Mouse (Mus musculus): ENCODE data around the gene Tmem129.

Gene Tmem129

GRCm38 (mm10) chr5:33687142-33687541, 28.9 kb upstream of the Tmem129 start:
- DNase-seq (ENCODE audit: low spot score in 2 of 2), result no peak

GRCm38 (mm10) chr5:33684932-33685331, 26.7 kb upstream of the Tmem129 start:
- no peak for DNase-seq (ENCODE audit: low spot score in 2 of 2)

- no peak for DNase-seq (ENCODE audit: low spot score in 2 of 2)
Observed at GRCm38 (mm10) chr5:33683897-33684652, 25.9 kb upstream of the Tmem129 start.

GRCm38 (mm10) chr5:33682963-33683362, 24.7 kb upstream of the Tmem129 start:
- DNase-seq (ENCODE audit: low spot score in 2 of 2), result no peak

GRCm38 (mm10) chr5:33681611-33682388, 23.6 kb upstream of the Tmem129 start:
- no peak for DNase-seq (ENCODE audit: low spot score in 2 of 2)

GRCm38 (mm10) chr5:33681044-33681443, 22.8 kb upstream of the Tmem129 start:
- DNase-seq (ENCODE audit: low spot score in 2 of 2), result no peak

- no peak for DNase-seq (ENCODE audit: low spot score in 2 of 2)
Observed at GRCm38 (mm10) chr5:33678244-33678643, 20.0 kb upstream of the Tmem129 start.

GRCm38 (mm10) chr5:33675964-33676363, 17.7 kb upstream of the Tmem129 start:
- DNase-seq (ENCODE audit: low spot score in 2 of 2), result peak in 1 of 2 experiments; percentile 31

- DNase-seq (ENCODE audit: low spot score in 2 of 2), result no peak
Observed at GRCm38 (mm10) chr5:33674439-33674838, 16.2 kb upstream of the Tmem129 start.

GRCm38 (mm10) chr5:33671659-33672058, 13.4 kb upstream of the Tmem129 start:
- DNase-seq (ENCODE audit: low spot score in 2 of 2), result no peak

- DNase-seq (ENCODE audit: low spot score in 2 of 2), result peak in 1 of 2 experiments; percentile 24
Observed at GRCm38 (mm10) chr5:33668223-33668622, 10.0 kb upstream of the Tmem129 start.

GRCm38 (mm10) chr5:33658664-33659050, 441 bp upstream of the Tmem129 start:
- peak in 1 of 2 experiments; percentile 18 for DNase-seq (ENCODE audit: low spot score in 2 of 2)

- peak in 1 of 2 experiments; percentile 73 for DNase-seq (ENCODE audit: low spot score in 2 of 2)
Observed at GRCm38 (mm10) chr5:33657251-33657786, 897 bp downstream of the Tmem129 start.

GRCm38 (mm10) chr5:33656739-33657138, 1.5 kb downstream of the Tmem129 start:
- no peak for DNase-seq (ENCODE audit: low spot score in 2 of 2)

GRCm38 (mm10) chr5:33655251-33655840, 2.9 kb downstream of the Tmem129 start:
- no peak for DNase-seq (ENCODE audit: low spot score in 2 of 2)

GRCm38 (mm10) chr5:33654424-33654823, 3.8 kb downstream of the Tmem129 start:
- DNase-seq (ENCODE audit: low spot score in 2 of 2), result no peak

GRCm38 (mm10) chr5:33652783-33653173, 5.4 kb downstream of the Tmem129 start:
- DNase-seq (ENCODE audit: low spot score in 2 of 2), result no peak

GRCm38 (mm10) chr5:33651921-33652782, 6.1 kb downstream of the Tmem129 start, which contains the start of gene Slbp:
Slbp (minus strand) TSS chr5:33652574.
- peak; percentile 88 to 92 for DNase-seq (ENCODE audit: low spot score in 2 of 2)

- no peak for DNase-seq (ENCODE audit: low spot score in 2 of 2)
Observed at GRCm38 (mm10) chr5:33651541-33651920, 6.7 kb downstream of the Tmem129 start.

- DNase-seq (ENCODE audit: low spot score in 2 of 2), result no peak
Observed at GRCm38 (mm10) chr5:33651017-33651416, 7.2 kb downstream of the Tmem129 start.

- peak in 1 of 2 experiments; percentile 38 for DNase-seq (ENCODE audit: low spot score in 2 of 2)
Observed at GRCm38 (mm10) chr5:33640652-33641051, 17.6 kb downstream of the Tmem129 start.
